Mouse (Mus musculus) CD8-positive naive resting alpha-beta T cell, adult 57 days (primary cell): ENCODE measurements around the gene Kcnab2. TPM values are rescaled to one million over a fixed set of nuclear protein-coding genes. Genes with fewer than 3 reads are reported as not detected.

Source experiments
- total RNA-seq: library from RNA; stranded (reverse); gene quantifications from one replicate; pipeline ENCODE4 v1.2.4, GENCODE M21; 2023

Kcnab2 gene
- 207 TPM for total RNA-seq

GRCm38 (mm10) chr4:152477466-152478223, at the start of gene Kcnab2:
Gene Kcnab2, minus strand, starts transcription at chr4:152477871.

GRCm38 (mm10) chr4:152476427-152477023, 1.1 kb downstream of the Kcnab2 start, which contains the start of gene Nphp4:
Gene Nphp4, plus strand, starts transcription at chr4:152476706.

Other genes with a start within 250 kb of the Kcnab2 start
- gene Gpr153, start 203.6 kb downstream of the Kcnab2 start, total RNA-seq: 0.58 TPM
- gene Hes3, start 186.2 kb downstream of the Kcnab2 start, total RNA-seq: not detected
- gene Icmt, start 180.6 kb downstream of the Kcnab2 start, total RNA-seq: 18.1 TPM
- gene Rnf207, start 158.9 kb downstream of the Kcnab2 start, total RNA-seq: not detected
- 1,082 TPM for gene Rpl22, start 152.1 kb downstream of the Kcnab2 start, total RNA-seq
- 0.06 TPM for gene Chd5, start 139.2 kb downstream of the Kcnab2 start, total RNA-seq
- gene Nphp4, start 1.2 kb downstream of the Kcnab2 start, total RNA-seq: 1.9 TPM